Mouse (Mus musculus): ENCODE data around the gene Slc11a1.

DNA sequence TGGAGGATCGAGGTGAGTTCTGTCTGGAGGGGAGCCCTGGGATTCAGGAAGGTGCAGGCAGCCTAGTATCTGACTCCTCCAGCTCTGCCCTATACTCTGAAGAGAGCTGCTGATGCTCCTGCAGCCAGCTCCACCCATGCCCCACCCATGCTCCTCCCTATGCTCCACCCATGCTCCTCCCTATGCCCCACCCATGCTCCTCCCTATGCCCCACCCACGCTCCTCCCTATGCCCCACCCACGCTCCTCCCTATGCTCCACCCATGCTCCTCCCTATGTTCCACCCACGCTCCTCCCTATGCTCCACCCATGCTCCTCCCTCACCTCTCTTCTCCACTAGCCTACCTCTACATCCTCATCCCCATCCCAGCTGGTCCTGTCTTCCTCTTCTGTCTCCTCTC, 40.1 kb downstream of the Slc11a1 start:
- TF ChIP-seq CTCF (IDR thresholded peaks at IDR 0.05; ENCODE audit: extremely low read depth, insufficient read length, insufficient replicate concordance, low read depth, low read length) (no peak), POLR2A (IDR thresholded peaks at IDR 0.05; ENCODE audit: low read depth, low read length) (peak; percentile 84)
